Mouse (Mus musculus): Measurements from ENCODE around the gene Gon7. TPM values are rescaled to one million over a fixed set of nuclear protein-coding genes. Genes with fewer than 3 reads are reported as not detected.

Gene Gon7
- polyA plus RNA-seq, 1 experiment from 2014 or later, result 36.8 TPM

DNA sequence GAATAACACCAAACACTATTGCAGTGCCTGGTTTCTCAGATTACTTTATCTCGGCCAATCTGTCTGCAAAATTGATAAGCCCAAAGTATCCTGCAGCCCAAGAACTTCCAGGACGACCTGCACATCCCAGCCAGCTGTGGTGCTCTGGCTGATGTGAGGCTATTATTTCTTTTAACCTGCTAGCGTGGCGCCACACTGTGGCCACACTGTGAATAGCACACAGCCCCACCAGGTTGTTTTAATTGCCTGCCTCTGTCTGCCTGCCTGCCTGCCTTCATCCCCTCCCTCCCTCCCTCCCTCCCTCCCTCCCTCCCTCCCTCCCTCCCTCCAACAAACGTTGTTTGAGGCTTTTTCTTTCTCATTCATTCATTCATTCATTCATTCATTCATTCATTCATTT is 24.2 kb downstream of the Gon7 start:
- WGBS, result 5% methylated on average over 4 of the region's 5 CpGs
- Histone ChIP-seq H3K27me3 (replicated peaks; ENCODE audit: control insufficient read depth, insufficient read depth, low read length) (no peaks in the 10 kb centered on the region), H3K36me3 (ENCODE audit: control insufficient read depth, insufficient read depth, low read length) (no peaks in the 10 kb centered on the region), H3K4me1 (replicated peaks; ENCODE audit: control insufficient read depth, insufficient read depth, low read length) (peaks cover 15% of the 10 kb centered on the region), H3K4me3 (ENCODE audit: low read depth, low read length) (no peak overlapping the region), H3K27ac (ENCODE audit: low read depth, low read length) (no peak overlapping the region), H3K9ac (ENCODE audit: low read depth, low read length) (no peak overlapping the region), H3K4me2 (no peak overlapping the region), H3K9me3 (ENCODE audit: control insufficient read depth, low read length) (no peaks in the 10 kb centered on the region)
- ATAC-seq (replicated peaks; ENCODE audit: low FRiP score), result no peak; the same call in 1 of the 2 replicates
- DNase-seq (ENCODE audit: low spot score), result no peak

DNA sequence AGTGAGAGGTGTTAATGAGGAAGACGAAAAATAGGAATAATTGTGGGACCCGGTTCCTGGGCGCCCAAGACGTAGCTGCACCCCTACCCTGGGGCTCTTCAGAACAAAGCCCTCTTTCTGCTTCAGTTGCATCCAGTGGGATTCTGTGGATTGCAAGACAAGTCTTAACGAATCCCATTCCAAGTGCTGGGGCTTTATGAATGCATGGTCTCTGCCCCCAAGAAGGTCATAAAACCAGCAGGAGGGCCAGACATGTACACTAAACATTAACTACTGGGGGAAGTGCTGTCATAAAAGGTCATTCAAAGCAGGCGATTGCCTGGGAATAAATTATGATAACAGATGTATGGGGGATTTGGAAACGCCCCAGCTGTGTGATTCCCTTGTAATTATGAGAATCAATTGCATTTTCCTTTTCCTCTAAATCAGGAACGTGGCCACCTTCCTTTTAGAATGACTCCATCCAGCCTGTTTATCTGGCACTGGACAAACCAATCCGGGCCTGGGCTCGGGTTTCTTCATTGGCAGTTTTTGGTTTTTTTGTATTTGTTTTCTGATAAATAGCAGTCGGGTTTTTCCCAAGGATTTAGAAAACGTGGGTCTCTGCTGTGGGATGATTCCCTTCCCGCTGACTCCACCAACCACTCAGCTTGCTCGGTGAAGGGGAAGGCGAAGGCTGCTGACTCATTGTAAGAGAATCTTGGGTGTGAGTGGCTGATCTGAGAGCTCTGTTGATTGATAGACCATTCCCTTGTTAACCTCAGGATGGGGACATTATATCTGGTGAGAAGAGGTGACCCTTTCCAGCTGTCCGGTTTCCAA is 26.6 kb downstream of the Gon7 start:
- Histone ChIP-seq H3K36me3 (ENCODE audit: control insufficient read depth, insufficient read depth, low read length) (no peaks in the 10 kb centered on the region), H3K4me3 (ENCODE audit: low read depth, low read length) (no peak overlapping the region), H3K4me1 (replicated peaks; ENCODE audit: control insufficient read depth, insufficient read depth, low read length) (peaks cover 15% of the 10 kb centered on the region), H3K27me3 (replicated peaks; ENCODE audit: control insufficient read depth, insufficient read depth, low read length) (no peaks in the 10 kb centered on the region), H3K9me3 (ENCODE audit: control insufficient read depth, low read length) (no peaks in the 10 kb centered on the region), H3K27ac (ENCODE audit: low read depth, low read length) (peak overlapping the region; percentile 38; the same call in 1 of the 2 replicates), H3K4me2 (peak overlapping the region; percentile 58), H3K9ac (ENCODE audit: low read depth, low read length) (0 out of 2 replicates have a peak overlapping the region, but pooled peaks have one; percentile 14)
- WGBS, result 49% methylated on average over 16 of the region's 16 CpGs
- ATAC-seq (replicated peaks; ENCODE audit: low FRiP score) (peak; percentile 6; the same call in 1 of the 2 replicates), DNase-seq (ENCODE audit: low spot score) (no peak)

DNA sequence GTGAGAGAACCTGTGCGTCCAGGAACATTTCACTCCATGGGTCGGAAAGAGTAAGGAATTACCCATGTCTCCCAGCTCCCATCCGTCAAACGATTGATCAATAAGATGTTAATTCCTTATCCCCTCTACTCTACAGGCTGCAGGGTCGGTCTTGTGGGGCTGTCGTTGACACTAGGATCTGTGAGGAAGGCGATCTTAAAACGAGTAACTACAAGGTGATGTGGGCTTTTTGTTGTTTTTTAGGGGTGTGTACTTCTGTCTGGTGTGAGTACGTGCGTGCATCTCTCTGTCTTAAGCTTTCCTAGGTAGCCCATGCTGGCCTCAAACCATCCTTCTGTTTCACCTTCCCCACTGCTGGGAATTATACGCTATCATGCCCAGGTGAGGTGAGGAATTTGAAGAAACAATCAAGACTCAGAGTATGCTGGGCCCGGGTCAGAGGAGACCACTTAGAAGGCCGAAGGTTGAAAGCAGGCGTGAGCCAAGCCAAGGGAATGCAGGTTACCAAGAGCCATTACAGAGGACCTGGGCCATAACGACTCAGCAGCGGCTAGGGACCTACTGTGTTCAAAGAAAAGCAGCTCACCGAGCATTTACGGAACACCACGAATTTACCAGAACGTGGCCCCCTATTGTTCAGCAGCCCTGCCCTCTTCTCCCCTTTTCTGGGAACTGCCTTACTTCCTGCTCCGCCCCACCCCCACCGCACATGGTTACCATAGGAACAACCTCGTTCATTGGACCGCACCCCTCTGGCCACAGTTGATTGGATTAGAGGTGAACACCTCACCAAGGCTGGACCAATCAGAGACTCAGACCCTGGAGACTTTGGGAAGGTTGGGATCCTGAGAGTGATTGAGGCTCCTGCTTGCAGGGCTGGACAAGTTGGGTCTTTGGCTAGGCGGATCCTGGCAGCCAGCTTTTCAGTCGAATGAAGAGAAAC is 27.5 kb downstream of the Gon7 start:
- DNase-seq (ENCODE audit: low spot score), result peak; percentile 78
- no peaks in the 10 kb centered on the region for H3K27me3 ChIP-seq (replicated peaks; ENCODE audit: control insufficient read depth, insufficient read depth, low read length)
- H3K9me3 ChIP-seq (ENCODE audit: control insufficient read depth, low read length), result no peaks in the 10 kb centered on the region
- no peaks in the 10 kb centered on the region for H3K36me3 ChIP-seq (ENCODE audit: control insufficient read depth, insufficient read depth, low read length)
- H3K4me1 ChIP-seq (replicated peaks; ENCODE audit: control insufficient read depth, insufficient read depth, low read length), result peaks cover 15% of the 10 kb centered on the region
- peak overlapping the region; percentile 20 for H3K4me3 ChIP-seq (ENCODE audit: low read depth, low read length)
- peak overlapping the region; percentile 58 for H3K4me2 ChIP-seq
- 0 out of 2 replicates have a peak overlapping the region, but pooled peaks have one; percentile 14 for H3K9ac ChIP-seq (ENCODE audit: low read depth, low read length)
- ATAC-seq (replicated peaks; ENCODE audit: low FRiP score), result peak; percentile 92
- 37% methylated on average over 26 of the region's 26 CpGs for WGBS
- peak overlapping the region; percentile 38; the same call in 1 of the 2 replicates for H3K27ac ChIP-seq (ENCODE audit: low read depth, low read length)

- Histone ChIP-seq H3K9me3 (ENCODE audit: control insufficient read depth, low read length) (no peaks in the 10 kb centered on the region), H3K27ac (ENCODE audit: low read depth, low read length) (no peak overlapping the region), H3K4me2 (no peak overlapping the region), H3K4me3 (ENCODE audit: low read depth, low read length) (no peak overlapping the region), H3K27me3 (replicated peaks; ENCODE audit: control insufficient read depth, insufficient read depth, low read length) (no peaks in the 10 kb centered on the region), H3K36me3 (ENCODE audit: control insufficient read depth, insufficient read depth, low read length) (no peaks in the 10 kb centered on the region), H3K9ac (ENCODE audit: low read depth, low read length) (no peak overlapping the region), H3K4me1 (replicated peaks; ENCODE audit: control insufficient read depth, insufficient read depth, low read length) (peaks cover 8% of the 10 kb centered on the region)
- 60% methylated on average over 7 of the region's 7 CpGs for whole genome bisulfite sequencing
- ATAC-seq (replicated peaks; ENCODE audit: low FRiP score), result no peak
- no peak for DNase-seq (ENCODE audit: low spot score)
These were observed 31.8 kb downstream of the Gon7 start for GRCm38 (mm10) chr12:102725761-102726175.

GRCm38 (mm10) chr12:102725146-102725545 is 32.5 kb downstream of the Gon7 start:
- Histone ChIP-seq H3K4me1 (replicated peaks; ENCODE audit: control insufficient read depth, insufficient read depth, low read length) (peaks cover 3% of the 10 kb centered on the region; the same call in 1 of the 2 replicates), H3K4me2 (no peak overlapping the region), H3K27ac (ENCODE audit: low read depth, low read length) (no peak overlapping the region), H3K27me3 (replicated peaks; ENCODE audit: control insufficient read depth, insufficient read depth, low read length) (no peaks in the 10 kb centered on the region), H3K9me3 (ENCODE audit: control insufficient read depth, low read length) (no peaks in the 10 kb centered on the region), H3K36me3 (ENCODE audit: control insufficient read depth, insufficient read depth, low read length) (no peaks in the 10 kb centered on the region), H3K4me3 (ENCODE audit: low read depth, low read length) (no peak overlapping the region), H3K9ac (ENCODE audit: low read depth, low read length) (no peak overlapping the region)
- DNase-seq (ENCODE audit: low spot score) (no peak), ATAC-seq (replicated peaks; ENCODE audit: low FRiP score) (no peak)
- WGBS, result 88% methylated on average over 6 of the region's 6 CpGs

DNA sequence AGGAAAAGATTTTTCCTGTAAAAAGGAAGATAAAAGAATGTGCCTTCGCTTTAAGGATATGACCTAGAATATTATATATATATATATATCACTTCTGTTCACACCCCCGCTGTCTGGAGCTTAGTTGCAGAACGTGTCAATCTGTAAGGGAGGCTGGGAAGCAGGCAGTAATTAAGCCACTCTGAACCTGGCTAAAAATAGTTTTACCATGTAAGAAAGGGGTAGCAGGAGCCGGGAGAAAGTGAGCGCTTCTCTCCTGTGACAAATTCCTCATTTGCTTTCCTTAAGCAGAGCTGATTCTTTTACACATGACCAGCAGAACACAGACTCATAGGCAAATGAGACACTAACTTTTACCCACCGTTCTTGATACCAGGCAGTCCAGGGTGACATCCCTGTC is 33.7 kb downstream of the Gon7 start:
- WGBS, result 67% methylated on average over 6 of the region's 6 CpGs
- DNase-seq (ENCODE audit: low spot score), result no peak
- H3K36me3 ChIP-seq (ENCODE audit: control insufficient read depth, insufficient read depth, low read length), result no peaks in the 10 kb centered on the region
- H3K4me3 ChIP-seq (ENCODE audit: low read depth, low read length), result no peak overlapping the region
- H3K27me3 ChIP-seq (replicated peaks; ENCODE audit: control insufficient read depth, insufficient read depth, low read length), result no peaks in the 10 kb centered on the region
- no peak overlapping the region for H3K4me2 ChIP-seq
- no peaks in the 10 kb centered on the region for H3K4me1 ChIP-seq (replicated peaks; ENCODE audit: control insufficient read depth, insufficient read depth, low read length)
- no peak overlapping the region for H3K27ac ChIP-seq (ENCODE audit: low read depth, low read length)
- H3K9ac ChIP-seq (ENCODE audit: low read depth, low read length), result no peak overlapping the region
- H3K9me3 ChIP-seq (ENCODE audit: control insufficient read depth, low read length), result no peaks in the 10 kb centered on the region
- ATAC-seq (replicated peaks; ENCODE audit: low FRiP score), result no peak

GRCm38 (mm10) chr12:102722966-102723365 is 34.6 kb downstream of the Gon7 start:
- Histone ChIP-seq H3K4me1 (replicated peaks; ENCODE audit: control insufficient read depth, insufficient read depth, low read length) (no peaks in the 10 kb centered on the region), H3K4me2 (no peak overlapping the region), H3K9ac (ENCODE audit: low read depth, low read length) (no peak overlapping the region), H3K27ac (ENCODE audit: low read depth, low read length) (no peak overlapping the region), H3K4me3 (ENCODE audit: low read depth, low read length) (no peak overlapping the region), H3K9me3 (ENCODE audit: control insufficient read depth, low read length) (no peaks in the 10 kb centered on the region), H3K36me3 (ENCODE audit: control insufficient read depth, insufficient read depth, low read length) (no peaks in the 10 kb centered on the region), H3K27me3 (replicated peaks; ENCODE audit: control insufficient read depth, insufficient read depth, low read length) (no peaks in the 10 kb centered on the region)
- WGBS, result 80% methylated on average over 8 of the region's 8 CpGs
- no peak for DNase-seq (ENCODE audit: low spot score)
- ATAC-seq (replicated peaks; ENCODE audit: low FRiP score), result no peak

- no peak overlapping the region for H3K27ac ChIP-seq (ENCODE audit: low read depth, low read length)
- H3K9ac ChIP-seq (ENCODE audit: low read depth, low read length), result no peak overlapping the region
- ATAC-seq (replicated peaks; ENCODE audit: low FRiP score), result no peak
These were observed 35.2 kb downstream of the Gon7 start for GRCm38 (mm10) chr12:102722451-102722850.

More at GRCm38 (mm10) chr12:102722451-102722850, 35.2 kb downstream of the Gon7 start:
- Histone ChIP-seq H3K4me2 (no peak overlapping the region), H3K9me3 (ENCODE audit: control insufficient read depth, low read length) (no peaks in the 10 kb centered on the region), H3K4me1 (replicated peaks; ENCODE audit: control insufficient read depth, insufficient read depth, low read length) (no peaks in the 10 kb centered on the region), H3K27me3 (replicated peaks; ENCODE audit: control insufficient read depth, insufficient read depth, low read length) (no peaks in the 10 kb centered on the region), H3K36me3 (ENCODE audit: control insufficient read depth, insufficient read depth, low read length) (no peaks in the 10 kb centered on the region), H3K4me3 (ENCODE audit: low read depth, low read length) (no peak overlapping the region)
- DNase-seq (ENCODE audit: low spot score), result no peak
- 74% methylated on average over 11 of the region's 11 CpGs for WGBS

All from liver, embryonic 11.5 days (tissue).